Mouse (Mus musculus): ENCODE results near the gene Szt2. TPM values are rescaled to one million over a fixed set of nuclear protein-coding genes. Genes with fewer than 3 reads are reported as not detected.

Gene Szt2
- total and polyA plus RNA-seq, 2 experiments from 2014 or later, result 4.6 to 18.8 TPM

DNA sequence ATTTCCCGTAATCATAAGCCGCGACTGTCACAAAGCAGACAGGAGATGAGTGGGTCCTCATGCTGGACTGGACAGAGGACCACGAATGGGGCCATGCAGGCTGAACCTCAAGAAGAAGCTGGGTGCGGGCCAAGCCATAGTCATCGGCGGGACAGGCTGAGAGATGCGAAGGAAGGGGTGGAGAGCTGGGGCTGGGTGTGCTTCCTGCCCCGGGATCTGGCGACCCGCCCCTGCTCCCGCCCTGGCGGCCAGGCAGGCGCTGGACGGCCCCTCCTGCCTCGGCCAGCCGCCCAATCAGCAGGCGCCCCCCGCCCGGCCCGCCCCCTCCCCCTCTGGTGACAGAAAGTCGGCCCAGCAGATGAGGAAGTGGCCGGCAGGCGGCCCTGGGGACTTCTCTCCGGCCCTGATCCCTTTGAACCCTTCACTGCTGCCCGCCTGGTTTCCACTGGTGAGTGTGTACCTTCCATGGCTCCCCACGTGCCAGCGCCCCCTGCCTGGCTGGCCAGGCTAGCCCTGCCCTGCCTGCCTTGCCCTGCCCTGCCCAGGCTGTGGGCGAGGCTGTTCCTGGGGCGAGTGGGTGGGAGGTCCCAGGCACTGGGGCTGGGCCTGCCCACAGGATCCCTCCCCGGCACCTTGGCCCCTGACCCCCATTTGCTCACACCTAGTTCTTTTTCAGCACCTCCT is 18.8 kb upstream of the Szt2 start, which contains the start of gene Elovl1:
Gene Elovl1, plus strand, starts transcription at position 326 of the 684 bp plus-strand sequence.
- WGBS, result 2% methylated on average over 28 of the region's 31 CpGs

GRCm38 (mm10) chr4:118427415-118427767 is 18.3 kb upstream of the Szt2 start:
- Histone ChIP-seq H3K4me2 (ENCODE audit: low read depth, low read length, poor library complexity, severe bottlenecking) (peak overlapping the region; percentile 89), H3K36me3 (ENCODE audit: insufficient read depth, low read length) (peaks cover 14% of the 10 kb centered on the region), H3K4me3 (ENCODE audit: low read depth, low read length) (peak overlapping the region; percentile 49), H3K9ac (replicated peaks; ENCODE audit: low read length, poor library complexity, severe bottlenecking) (peak overlapping the region; percentile 68), H3K27ac (ENCODE audit: low read depth, low read length) (peak overlapping the region; percentile 39), H3K4me1 (ENCODE audit: insufficient read depth, low read length) (0 out of 2 replicates have a peak, but pooled peaks cover 3% of the 10 kb centered on the region), H3K27me3 (ENCODE audit: insufficient read depth, low read length) (no peaks in the 10 kb centered on the region), H3K9me3 (ENCODE audit: low read length) (no peaks in the 10 kb centered on the region)
- ATAC-seq (ENCODE audit: low FRiP score) (peak; percentile 7; the same call in 1 of the 2 replicates), DNase-seq (ENCODE audit: low spot score) (no peak)
- no peak for TF ChIP-seq CTCF (IDR thresholded peaks at IDR 0.05)
- WGBS, result under 1% methylated on average over 5 of the region's 5 CpGs

More for the DNA sequence above, 18.8 kb upstream of the Szt2 start, which contains the start of gene Elovl1:
- ATAC-seq (ENCODE audit: low FRiP score), result peak; percentile 88
- Histone ChIP-seq H3K9ac (replicated peaks; ENCODE audit: low read length, poor library complexity, severe bottlenecking) (peak within 1 kb of the TSS; percentile 68), H3K4me1 (ENCODE audit: insufficient read depth, low read length) (0 out of 2 replicates have a peak, but pooled peaks cover 3% of the 10 kb centered on the region), H3K4me3 (ENCODE audit: low read depth, low read length) (peak within 1 kb of the TSS; percentile 49), H3K27me3 (ENCODE audit: insufficient read depth, low read length) (no peaks in the 10 kb centered on the region), H3K4me2 (ENCODE audit: low read depth, low read length, poor library complexity, severe bottlenecking) (peak within 1 kb of the TSS; percentile 89), H3K9me3 (ENCODE audit: low read length) (no peaks in the 10 kb centered on the region), H3K27ac (ENCODE audit: low read depth, low read length) (peak within 1 kb of the TSS; percentile 39), H3K36me3 (ENCODE audit: insufficient read depth, low read length) (peaks cover 11% of the 10 kb centered on the region)
- TF ChIP-seq CTCF (IDR thresholded peaks at IDR 0.05), result peak; percentile 64
- DNase-seq (ENCODE audit: low spot score), result peak; percentile 78

DNA sequence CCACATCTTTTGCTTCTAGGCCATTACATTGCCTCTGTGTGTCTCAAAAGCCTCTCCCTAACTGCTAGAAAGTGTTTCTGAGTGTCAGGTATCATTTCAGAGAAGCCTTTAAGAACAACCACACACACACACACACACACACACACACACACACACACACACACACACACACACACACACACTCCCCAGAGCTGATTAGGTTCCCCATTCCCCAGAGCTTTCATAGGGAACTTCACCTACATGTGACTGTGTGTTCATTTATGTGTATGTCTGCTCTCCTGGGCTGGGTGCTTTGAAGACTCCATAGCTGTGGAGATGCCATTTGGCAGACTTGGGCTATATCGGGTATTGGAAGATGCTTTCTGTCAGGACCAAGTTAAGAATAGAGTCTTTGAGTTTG is 16.3 kb upstream of the Szt2 start:
- Histone ChIP-seq H3K4me2 (ENCODE audit: low read depth, low read length, poor library complexity, severe bottlenecking) (no peak overlapping the region), H3K4me1 (ENCODE audit: insufficient read depth, low read length) (0 out of 2 replicates have a peak, but pooled peaks cover 3% of the 10 kb centered on the region), H3K27ac (ENCODE audit: low read depth, low read length) (no peak overlapping the region), H3K4me3 (ENCODE audit: low read depth, low read length) (no peak overlapping the region), H3K36me3 (ENCODE audit: insufficient read depth, low read length) (peaks cover 12% of the 10 kb centered on the region; the same call in 1 of the 2 replicates), H3K9ac (replicated peaks; ENCODE audit: low read length, poor library complexity, severe bottlenecking) (no peak overlapping the region), H3K27me3 (ENCODE audit: insufficient read depth, low read length) (no peaks in the 10 kb centered on the region), H3K9me3 (ENCODE audit: low read length) (no peaks in the 10 kb centered on the region)
- ATAC-seq (ENCODE audit: low FRiP score), result no peak
- DNase-seq (ENCODE audit: low spot score), result no peak
- WGBS, result 95% methylated on average over 1 of the region's 1 CpGs
- TF ChIP-seq CTCF (IDR thresholded peaks at IDR 0.05), result no peak

- H3K9ac ChIP-seq (replicated peaks; ENCODE audit: low read length, poor library complexity, severe bottlenecking), result no peak overlapping the region
- no peaks in the 10 kb centered on the region for H3K9me3 ChIP-seq (ENCODE audit: low read length)
- DNase-seq (ENCODE audit: low spot score) (no peak), ATAC-seq (ENCODE audit: low FRiP score) (no peak)
- H3K4me3 ChIP-seq (ENCODE audit: low read depth, low read length), result no peak overlapping the region
- WGBS, result 84% methylated on average over 4 of the region's 4 CpGs
- no peak for TF ChIP-seq CTCF (IDR thresholded peaks at IDR 0.05)
- H3K27ac ChIP-seq (ENCODE audit: low read depth, low read length), result no peak overlapping the region
- peaks cover 17% of the 10 kb centered on the region; the same call in 1 of the 2 replicates for H3K36me3 ChIP-seq (ENCODE audit: insufficient read depth, low read length)
- H3K4me1 ChIP-seq (ENCODE audit: insufficient read depth, low read length), result 0 out of 2 replicates have a peak, but pooled peaks cover 3% of the 10 kb centered on the region
- no peaks in the 10 kb centered on the region for H3K27me3 ChIP-seq (ENCODE audit: insufficient read depth, low read length)
- H3K4me2 ChIP-seq (ENCODE audit: low read depth, low read length, poor library complexity, severe bottlenecking), result no peak overlapping the region
These were observed 15.6 kb upstream of the Szt2 start for GRCm38 (mm10) chr4:118424541-118425160.

GRCm38 (mm10) chr4:118421384-118421783 is 12.3 kb upstream of the Szt2 start:
- no peak overlapping the region for H3K4me3 ChIP-seq (ENCODE audit: low read depth, low read length)
- no peak for DNase-seq (ENCODE audit: low spot score)
- H3K9ac ChIP-seq (replicated peaks; ENCODE audit: low read length, poor library complexity, severe bottlenecking), result no peak overlapping the region
- H3K27ac ChIP-seq (ENCODE audit: low read depth, low read length), result no peak overlapping the region
- H3K4me1 ChIP-seq (ENCODE audit: insufficient read depth, low read length), result no peaks in the 10 kb centered on the region
- H3K9me3 ChIP-seq (ENCODE audit: low read length), result no peaks in the 10 kb centered on the region
- no peak for ATAC-seq (ENCODE audit: low FRiP score)
- peaks cover 44% of the 10 kb centered on the region for H3K36me3 ChIP-seq (ENCODE audit: insufficient read depth, low read length)
- 92% methylated on average over 3 of the region's 3 CpGs for WGBS
- no peak for TF ChIP-seq CTCF (IDR thresholded peaks at IDR 0.05)
- no peaks in the 10 kb centered on the region for H3K27me3 ChIP-seq (ENCODE audit: insufficient read depth, low read length)
- H3K4me2 ChIP-seq (ENCODE audit: low read depth, low read length, poor library complexity, severe bottlenecking), result no peak overlapping the region
